Mouse (Mus musculus) lung, adult 2 months (tissue): Measurements from ENCODE around the gene Gm5615. TPM values are rescaled to one million over a fixed set of nuclear protein-coding genes. Genes with fewer than 3 reads are reported as not detected.

ENCODE experiments used
- DNase-seq: peaks from one replicate; pipeline ENCODE4 v3.0.0; 2022
- H3K4me1 ChIP-seq: fragments of 200-500 bp; 2 replicates; pipeline ENCODE4 v1.6.1; 2011; ENCODE audit warnings: low read length; ENCODE audit not compliant: control insufficient read depth, insufficient read depth
- H3K4me3 ChIP-seq: fragments of 200-500 bp; replicated peaks from 2 replicates; pipeline ENCODE3; 2011; ENCODE audit warnings: low read depth, mild to moderate bottlenecking, control low read depth, low read length; ENCODE audit errors: extremely low read depth
- CTCF ChIP-seq: fragments of 200-500 bp; IDR thresholded peaks from 2 replicates; pipeline ENCODE4 v1.5.1; 2011; ENCODE audit warnings: mild to moderate bottlenecking, low read length, control low read depth; ENCODE audit not compliant: insufficient read depth
- POLR2A ChIP-seq: fragments of 200-500 bp; IDR thresholded peaks from 2 replicates; pipeline ENCODE4 v1.6.1; 2011; ENCODE audit warnings: low read depth, mild to moderate bottlenecking, control low read depth, low read length, borderline replicate concordance; ENCODE audit errors: extremely low read depth
- WGBS: fragments of 180-500 bp; shearing (Covaris S2); methylation state at CpG from one replicate; pipeline ENCODE4 v1.1.7; 2018; 5-methylcytosine and 5-hydroxymethylcytosine counted together
- polyA plus RNA-seq: library from polyadenylated mRNA; depleted of rRNA; stranded (reverse); fragments of >200 nt; gene quantifications from 2 replicates; pipeline ENCODE4 v1.2.3, GENCODE M21; 2012; rRNA removed

The Gm5615 gene
- polyA plus RNA-seq: not detected in 2 replicates

DNA sequence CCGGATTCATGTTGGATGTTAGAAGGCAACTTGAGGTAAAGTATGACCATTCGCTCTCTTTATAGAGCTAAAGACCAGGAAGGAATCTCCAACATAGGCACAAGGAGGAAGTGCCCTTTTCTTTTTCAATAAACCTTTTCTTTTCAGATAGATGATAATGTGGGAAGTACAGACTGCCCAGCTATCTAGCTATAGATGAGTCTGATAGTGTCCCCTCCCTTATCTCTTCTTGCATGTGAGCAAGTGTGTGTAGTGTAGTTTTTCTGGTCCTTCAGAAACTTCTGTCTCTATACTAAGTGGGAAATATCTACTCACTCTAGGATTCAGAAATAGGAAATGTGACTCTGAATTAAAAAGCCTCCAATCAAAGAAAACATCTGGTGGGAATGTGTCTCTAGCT is at the start of gene Gm5615:
Gm5615 (minus strand) TSS at position 101 of the 400 bp plus-strand sequence.
- no peak for DNase-seq
- no peak within 1 kb of the TSS for H3K4me3 ChIP-seq
- WGBS: 84% methylated on average over 2 of the region's 2 CpGs
- H3K4me1 ChIP-seq: no peaks in the 10 kb centered on the region
- no peak for TF ChIP-seq CTCF
- TF ChIP-seq POLR2A: no peak

DNA sequence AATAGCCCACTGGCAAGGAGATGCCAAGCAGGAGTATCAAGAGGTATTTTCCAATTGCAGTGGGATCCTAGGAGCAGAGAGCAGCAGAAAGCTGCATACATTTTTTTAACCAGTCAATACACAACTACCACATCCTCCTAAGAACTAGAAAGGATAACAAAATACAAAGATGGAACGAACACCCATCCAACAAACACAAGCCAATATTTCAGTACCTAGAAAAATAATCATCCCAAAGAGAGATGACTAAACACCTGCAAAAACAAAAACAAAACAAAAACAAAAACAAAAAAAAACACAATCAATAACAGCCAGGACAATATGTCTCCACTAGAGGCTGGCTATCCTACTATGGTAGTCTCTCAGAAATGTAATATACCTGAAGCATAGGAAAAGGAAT is 40.8 kb upstream of the Gm5615 start, which contains the start of gene Gm17689:
Gm17689 (minus strand) TSS at position 101 of the 400 bp plus-strand sequence.
- Histone ChIP-seq H3K4me1 (no peaks in the 10 kb centered on the region), H3K4me3 (no peak within 1 kb of the TSS)
- 67% methylated on average over 1 of the region's 1 CpGs for WGBS
- TF ChIP-seq CTCF (no peak), POLR2A (no peak)
- no peak for DNase-seq

DNA sequence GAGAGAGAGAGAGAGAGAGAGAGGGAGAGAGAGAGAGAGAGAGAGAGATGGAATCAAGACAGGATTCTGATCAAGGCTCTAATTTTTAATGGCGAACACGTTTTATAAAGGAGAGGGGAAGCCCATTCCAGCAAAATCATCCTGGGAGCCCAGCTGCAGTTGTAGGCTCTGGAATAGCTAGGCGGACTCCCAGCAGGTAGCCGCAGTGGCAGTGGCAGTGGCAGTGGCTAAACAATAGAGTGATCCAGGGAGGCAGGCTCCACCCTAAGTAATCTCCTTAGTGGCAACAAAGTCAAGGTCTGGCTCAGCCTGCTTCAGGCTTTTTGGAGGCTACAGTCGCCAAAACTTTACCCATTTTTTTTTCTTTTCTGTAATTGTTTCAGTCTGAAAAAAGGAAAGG is 37.6 kb downstream of the Gm5615 start:
- TF ChIP-seq POLR2A (no peak), CTCF (no peak)
- H3K4me3 ChIP-seq: no peak overlapping the region
- H3K4me1 ChIP-seq: no peaks in the 10 kb centered on the region
- DNase-seq: no peak
- 82% methylated on average over 5 of the region's 5 CpGs for WGBS

DNA sequence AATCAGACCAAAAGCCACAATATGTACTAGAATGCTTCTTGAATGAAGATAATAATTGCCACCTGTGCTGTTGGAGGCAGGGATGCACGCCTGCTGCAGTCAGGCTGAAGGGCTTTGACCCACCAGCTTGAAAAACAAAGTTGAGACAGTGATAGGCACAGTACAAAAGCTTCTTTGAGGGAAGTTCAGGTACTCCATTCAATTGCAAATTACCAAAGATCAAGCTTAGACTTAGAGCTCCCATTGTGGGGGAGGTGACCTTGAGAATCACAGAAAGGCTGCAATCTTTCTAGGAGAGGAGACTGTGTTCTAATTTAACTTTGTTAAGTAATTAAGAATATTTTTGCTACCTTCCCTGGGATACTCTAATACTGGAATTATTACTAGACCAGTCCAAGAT is 45.9 kb downstream of the Gm5615 start:
- Histone ChIP-seq H3K4me1 (no peaks in the 10 kb centered on the region), H3K4me3 (no peak overlapping the region)
- TF ChIP-seq CTCF (no peak), POLR2A (no peak)
- 33% methylated on average over 1 of the region's 1 CpGs for WGBS
- no peak for DNase-seq

DNA sequence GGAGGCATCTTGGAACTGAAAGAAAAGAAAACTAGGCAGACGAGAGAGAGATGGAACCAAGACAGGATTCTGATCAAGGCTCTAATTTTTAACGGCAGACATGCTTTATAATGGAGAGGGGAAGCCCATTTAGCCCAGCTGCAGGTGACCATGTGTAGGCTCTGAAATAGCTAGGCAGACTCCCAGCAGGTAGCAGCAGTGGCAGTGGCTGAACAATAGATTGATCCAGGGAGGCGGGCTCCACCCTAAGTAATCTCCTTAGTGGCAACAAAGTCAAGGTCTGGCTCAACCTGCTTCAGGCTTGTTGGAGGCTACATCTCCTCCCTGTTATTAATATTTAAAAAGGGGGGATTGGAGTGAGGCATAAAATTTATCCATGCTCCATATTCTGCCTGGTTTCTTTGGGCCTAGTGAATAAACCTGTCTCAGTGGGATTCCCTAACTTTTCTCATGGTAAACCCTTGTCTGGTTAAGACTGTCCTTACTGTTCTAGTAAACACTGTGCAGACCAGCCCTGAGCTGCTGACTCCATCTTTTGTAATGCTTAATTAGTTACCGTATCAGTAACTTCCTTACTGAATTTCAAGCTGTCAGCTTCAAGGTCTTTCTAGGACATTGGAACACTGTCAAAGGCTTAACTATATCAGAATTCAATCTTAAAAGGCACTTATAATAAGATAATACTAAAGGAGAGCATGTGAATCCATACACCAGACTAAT is 47.1 kb downstream of the Gm5615 start:
- H3K4me3 ChIP-seq: no peak overlapping the region
- WGBS: 88% methylated on average over 4 of the region's 4 CpGs
- no peak for DNase-seq
- H3K4me1 ChIP-seq: no peaks in the 10 kb centered on the region
- no peak for TF ChIP-seq CTCF
- no peak for TF ChIP-seq POLR2A

Other genes with a start within 250 kb of the Gm5615 start
- gene Gm7257, start 110.1 kb downstream of the Gm5615 start, polyA plus RNA-seq: not detected in 2 replicates
- gene Gm9513, start 66.3 kb downstream of the Gm5615 start, polyA plus RNA-seq: not detected in 2 replicates
- not detected in 2 replicates for gene Gm17689, start 40.7 kb upstream of the Gm5615 start, polyA plus RNA-seq
- gene A630095E13Rik, start 101.4 kb upstream of the Gm5615 start, polyA plus RNA-seq: not detected in 2 replicates
- not detected in 2 replicates for gene Acrv1, start 151.3 kb upstream of the Gm5615 start, polyA plus RNA-seq
- gene Chek1, start 185.1 kb upstream of the Gm5615 start, polyA plus RNA-seq: 0.18 and 0.66 TPM in 2 replicates
- 161 and 254 TPM in 2 replicates for gene Stt3a, start 225.7 kb upstream of the Gm5615 start, polyA plus RNA-seq